Mouse (Mus musculus): ENCODE results near the gene Fig4.

- TF ChIP-seq CTCF (IDR thresholded peaks at IDR 0.05; ENCODE audit: low read depth), result no peak
- TF ChIP-seq EP300 (optimal IDR thresholded peaks at IDR 0.05), result no peak
Observed at GRCm38 (mm10) chr10:41205647-41206046, 97.4 kb downstream of the Fig4 start.

Data from stomach, postnatal 0 days (tissue).